Mouse (Mus musculus): Measurements from ENCODE around the gene Aoah. TPM values are rescaled to one million over a fixed set of nuclear protein-coding genes. Genes with fewer than 3 reads are reported as not detected.

Gene Aoah
- polyA plus RNA-seq, 1 experiment from 2014 or later: 0.98 TPM

GRCm38 (mm10) chr13:21006321-21006653 lies 212.4 kb downstream of the Aoah start:
- Histone ChIP-seq H3K4me1 (replicated peaks; ENCODE audit: control insufficient read depth, insufficient read depth) (no peaks in the 10 kb centered on the region), H3K9ac (ENCODE audit: low read length) (no peak overlapping the region), H3K4me2 (replicated peaks; ENCODE audit: low read depth) (no peak overlapping the region), H3K27me3 (ENCODE audit: control insufficient read depth, insufficient read depth, low read length) (no peaks in the 10 kb centered on the region), H3K36me3 (ENCODE audit: control insufficient read depth, insufficient read depth, low read length) (no peaks in the 10 kb centered on the region), H3K9me3 (ENCODE audit: control insufficient read depth, low read length) (no peaks in the 10 kb centered on the region), H3K27ac (replicated peaks) (no peak overlapping the region), H3K4me3 (ENCODE audit: low read depth, low read length) (no peak overlapping the region)
- DNase-seq (ENCODE audit: low spot score) (no peak), ATAC-seq (ENCODE audit: low FRiP score, low TSS enrichment) (no peak)
- TF ChIP-seq CTCF (IDR thresholded peaks at IDR 0.05; ENCODE audit: low read depth) (no peak), EP300 (optimal IDR thresholded peaks at IDR 0.05) (no peak)
- whole genome bisulfite sequencing: 79% methylated on average over 4 of the region's 4 CpGs

GRCm38 (mm10) chr13:21013659-21014058 lies 219.7 kb downstream of the Aoah start:
- no peak for TF ChIP-seq EP300 (optimal IDR thresholded peaks at IDR 0.05)
- TF ChIP-seq CTCF (IDR thresholded peaks at IDR 0.05; ENCODE audit: low read depth): no peak
- no peaks in the 10 kb centered on the region for H3K9me3 ChIP-seq (ENCODE audit: control insufficient read depth, low read length)
- 73% methylated on average over 3 of the region's 3 CpGs for WGBS
- no peaks in the 10 kb centered on the region for H3K36me3 ChIP-seq (ENCODE audit: control insufficient read depth, insufficient read depth, low read length)
- no peak overlapping the region for H3K9ac ChIP-seq (ENCODE audit: low read length)
- DNase-seq (ENCODE audit: low spot score) (no peak), ATAC-seq (ENCODE audit: low FRiP score, low TSS enrichment) (no peak)
- no peak overlapping the region for H3K4me2 ChIP-seq (replicated peaks; ENCODE audit: low read depth)
- no peaks in the 10 kb centered on the region for H3K27me3 ChIP-seq (ENCODE audit: control insufficient read depth, insufficient read depth, low read length)
- no peak overlapping the region for H3K4me3 ChIP-seq (ENCODE audit: low read depth, low read length)
- no peaks in the 10 kb centered on the region for H3K4me1 ChIP-seq (replicated peaks; ENCODE audit: control insufficient read depth, insufficient read depth)
- H3K27ac ChIP-seq (replicated peaks): no peak overlapping the region

- ATAC-seq (ENCODE audit: low FRiP score, low TSS enrichment) (no peak), DNase-seq (ENCODE audit: low spot score) (no peak)
- Histone ChIP-seq H3K27me3 (ENCODE audit: control insufficient read depth, insufficient read depth, low read length) (no peaks in the 10 kb centered on the region), H3K4me2 (replicated peaks; ENCODE audit: low read depth) (no peak overlapping the region), H3K4me3 (ENCODE audit: low read depth, low read length) (no peak overlapping the region), H3K4me1 (replicated peaks; ENCODE audit: control insufficient read depth, insufficient read depth) (no peaks in the 10 kb centered on the region), H3K36me3 (ENCODE audit: control insufficient read depth, insufficient read depth, low read length) (no peaks in the 10 kb centered on the region), H3K9me3 (ENCODE audit: control insufficient read depth, low read length) (no peaks in the 10 kb centered on the region), H3K27ac (replicated peaks) (no peak overlapping the region), H3K9ac (ENCODE audit: low read length) (no peak overlapping the region)
- TF ChIP-seq CTCF (IDR thresholded peaks at IDR 0.05; ENCODE audit: low read depth) (no peak), EP300 (optimal IDR thresholded peaks at IDR 0.05) (no peak)
- 75% methylated on average over 5 of the region's 5 CpGs for WGBS
These were observed 230.9 kb downstream of the Aoah start for GRCm38 (mm10) chr13:21024831-21025230.

- no peaks in the 10 kb centered on the region for H3K9me3 ChIP-seq (ENCODE audit: control insufficient read depth, low read length)
- H3K4me1 ChIP-seq (replicated peaks; ENCODE audit: control insufficient read depth, insufficient read depth): no peaks in the 10 kb centered on the region
- TF ChIP-seq EP300 (optimal IDR thresholded peaks at IDR 0.05) (no peak), CTCF (IDR thresholded peaks at IDR 0.05; ENCODE audit: low read depth) (peak; percentile 24; the same call in 1 of the 2 replicates)
- WGBS: 76% methylated on average over 3 of the region's 3 CpGs
- no peak for ATAC-seq (ENCODE audit: low FRiP score, low TSS enrichment)
- H3K27ac ChIP-seq (replicated peaks): no peak overlapping the region
- DNase-seq (ENCODE audit: low spot score): no peak
- no peak overlapping the region for H3K4me2 ChIP-seq (replicated peaks; ENCODE audit: low read depth)
- no peak overlapping the region for H3K9ac ChIP-seq (ENCODE audit: low read length)
- H3K4me3 ChIP-seq (ENCODE audit: low read depth, low read length): no peak overlapping the region
- no peaks in the 10 kb centered on the region for H3K27me3 ChIP-seq (ENCODE audit: control insufficient read depth, insufficient read depth, low read length)
- no peaks in the 10 kb centered on the region for H3K36me3 ChIP-seq (ENCODE audit: control insufficient read depth, insufficient read depth, low read length)
These were observed 239.3 kb downstream of the Aoah start for GRCm38 (mm10) chr13:21033176-21033575.

GRCm38 (mm10) chr13:21035011-21035410 lies 241.1 kb downstream of the Aoah start:
- TF ChIP-seq CTCF (IDR thresholded peaks at IDR 0.05; ENCODE audit: low read depth) (peak; percentile 70), EP300 (optimal IDR thresholded peaks at IDR 0.05) (no peak)
- ATAC-seq (ENCODE audit: low FRiP score, low TSS enrichment) (no peak), DNase-seq (ENCODE audit: low spot score) (no peak)
- H3K9ac ChIP-seq (ENCODE audit: low read length): no peak overlapping the region
- 66% methylated on average over 3 of the region's 3 CpGs for WGBS
- no peak overlapping the region for H3K4me3 ChIP-seq (ENCODE audit: low read depth, low read length)
- H3K27ac ChIP-seq (replicated peaks): no peak overlapping the region
- H3K4me2 ChIP-seq (replicated peaks; ENCODE audit: low read depth): no peak overlapping the region
- no peaks in the 10 kb centered on the region for H3K4me1 ChIP-seq (replicated peaks; ENCODE audit: control insufficient read depth, insufficient read depth)
- H3K9me3 ChIP-seq (ENCODE audit: control insufficient read depth, low read length): no peaks in the 10 kb centered on the region
- H3K36me3 ChIP-seq (ENCODE audit: control insufficient read depth, insufficient read depth, low read length): no peaks in the 10 kb centered on the region
- no peaks in the 10 kb centered on the region for H3K27me3 ChIP-seq (ENCODE audit: control insufficient read depth, insufficient read depth, low read length)

- no peaks in the 10 kb centered on the region for H3K36me3 ChIP-seq (ENCODE audit: control insufficient read depth, insufficient read depth, low read length)
- H3K27ac ChIP-seq (replicated peaks): no peak overlapping the region
- no peak for TF ChIP-seq EP300 (optimal IDR thresholded peaks at IDR 0.05)
- TF ChIP-seq CTCF (IDR thresholded peaks at IDR 0.05; ENCODE audit: low read depth): no peak
- no peak overlapping the region for H3K9ac ChIP-seq (ENCODE audit: low read length)
- no peaks in the 10 kb centered on the region for H3K9me3 ChIP-seq (ENCODE audit: control insufficient read depth, low read length)
- DNase-seq (ENCODE audit: low spot score) (no peak), ATAC-seq (ENCODE audit: low FRiP score, low TSS enrichment) (no peak)
- no peak overlapping the region for H3K4me2 ChIP-seq (replicated peaks; ENCODE audit: low read depth)
- H3K4me3 ChIP-seq (ENCODE audit: low read depth, low read length): no peak overlapping the region
- no peaks in the 10 kb centered on the region for H3K27me3 ChIP-seq (ENCODE audit: control insufficient read depth, insufficient read depth, low read length)
- no peaks in the 10 kb centered on the region for H3K4me1 ChIP-seq (replicated peaks; ENCODE audit: control insufficient read depth, insufficient read depth)
These were observed 242.1 kb downstream of the Aoah start for GRCm38 (mm10) chr13:21035981-21036380.

All from stomach, postnatal 0 days (tissue).